Mouse (Mus musculus) CH12.LX (cell line): ENCODE results near the gene Gm5089. TPM values are rescaled to one million over a fixed set of nuclear protein-coding genes. Genes with fewer than 3 reads are reported as not detected.
"Not testable (repeated sequence)": the region's sequence is repeated elsewhere in the genome, so short reads cannot be mapped to it uniquely, and the experiment has no call there.

Experiments
- DNase-seq: peaks from one replicate; pipeline ENCODE4 v3.0.0-alpha.2; 2013; ENCODE audit errors: extremely low read depth
- H3K27ac ChIP-seq: 2 replicates; pipeline ENCODE4 v1.5.1; 2012; ENCODE audit warnings: low read depth, mild to moderate bottlenecking, control low read depth, moderate library complexity; ENCODE audit not compliant: insufficient read depth
- H3K27me3 ChIP-seq: replicated peaks from 2 replicates; pipeline ENCODE3; 2012; ENCODE audit warnings: inconsistent platforms
- H3K36me3 ChIP-seq, 2 experiments: replicated peaks in 1 of 2; 2 replicates each; pipeline versions ENCODE3 to v1.6.1; 2012; ENCODE audit warnings: inconsistent platforms in 1 of 2, low read length in 1 of 2, mild to moderate bottlenecking in 1 of 2, mixed read lengths in 1 of 2, moderate library complexity in 1 of 2; ENCODE audit not compliant: control insufficient read depth in 1 of 2, insufficient read depth in 1 of 2
- H3K4me1 ChIP-seq, 2 experiments: 2 replicates each; pipeline ENCODE4 v1.6.1; 2012; ENCODE audit warnings: inconsistent platforms in 1 of 2, moderate library complexity in 1 of 2; ENCODE audit not compliant: insufficient read depth in 2 of 2, control insufficient read depth in 1 of 2
- H3K4me2 ChIP-seq: 2 replicates; pipeline ENCODE4 v1.6.1; 2012; ENCODE audit warnings: low read depth, mild to moderate bottlenecking, control low read depth; ENCODE audit not compliant: poor library complexity, insufficient read depth, severe bottlenecking
- H3K4me3 ChIP-seq, 3 experiments: fragments of 150-350 bp in 1 of 3; sonication (generic) in 1 of 3; replicated peaks in 1 of 3; 2 replicates each; pipeline versions ENCODE3 to v1.5.1; 2011 to 2012; ENCODE audit warnings: low read depth in 2 of 3, low read length in 2 of 3, mild to moderate bottlenecking in 2 of 3, moderate library complexity in 2 of 3, control low read depth in 1 of 3, improper control_type of control experiment in 1 of 3, inconsistent platforms in 1 of 3, mixed read lengths in 1 of 3; ENCODE audit not compliant: poor library complexity in 1 of 3
- H3K79me2 ChIP-seq: replicated peaks from 2 replicates; pipeline ENCODE4 v1.6.1; 2012; ENCODE audit warnings: mild to moderate bottlenecking, moderate library complexity; ENCODE audit not compliant: control insufficient read depth, poor library complexity, insufficient read depth, severe bottlenecking; ENCODE audit errors: extremely low read depth
- H3K9ac ChIP-seq: 2 replicates; pipeline ENCODE4 v1.6.1; 2012; ENCODE audit warnings: low read depth, mild to moderate bottlenecking, control low read depth, moderate library complexity; ENCODE audit not compliant: insufficient read depth
- H3K9me3 ChIP-seq: replicated peaks from 2 replicates; pipeline ENCODE3; 2012; ENCODE audit warnings: low read length, inconsistent platforms, mixed read lengths
- CHD1 ChIP-seq: IDR thresholded peaks from 2 replicates; pipeline ENCODE4 v1.6.1; 2012; ENCODE audit warnings: low read depth, low read length, improper control_type of control experiment, inconsistent platforms
- HCFC1 ChIP-seq: IDR thresholded peaks from 2 replicates; pipeline ENCODE4 v1.6.1; 2012; ENCODE audit warnings: low read depth, mild to moderate bottlenecking, inconsistent platforms, low read length, improper control_type of control experiment
- JUN ChIP-seq: IDR thresholded peaks from 2 replicates; pipeline ENCODE4 v1.6.1; 2011; ENCODE audit warnings: low read depth, mild to moderate bottlenecking, low read length, improper control_type of control experiment, moderate library complexity; ENCODE audit not compliant: insufficient read depth
- MAX ChIP-seq: IDR thresholded peaks from 2 replicates; pipeline ENCODE4 v1.6.1; 2011; ENCODE audit warnings: low read length, improper control_type of control experiment
- MEF2A ChIP-seq: IDR thresholded peaks from 2 replicates; pipeline ENCODE4 v1.6.1; 2014; ENCODE audit warnings: low read depth, mild to moderate bottlenecking, inconsistent platforms, low read length, improper control_type of control experiment, borderline replicate concordance
- MXI1 ChIP-seq: IDR thresholded peaks from 2 replicates; pipeline ENCODE4 v1.6.1; 2011; ENCODE audit warnings: mild to moderate bottlenecking, low read depth, low read length, improper control_type of control experiment
- NELFE ChIP-seq: IDR thresholded peaks from 2 replicates; pipeline ENCODE4 v1.6.1; 2011; ENCODE audit warnings: low read depth, low read length, improper control_type of control experiment
- NRF1 ChIP-seq: IDR thresholded peaks from 2 replicates; pipeline ENCODE4 v1.6.1; 2014; ENCODE audit warnings: low read depth, mild to moderate bottlenecking, inconsistent platforms, low read length, improper control_type of control experiment, moderate library complexity
- PAX5 ChIP-seq: IDR thresholded peaks from 2 replicates; pipeline ENCODE4 v1.6.1; 2012; ENCODE audit warnings: low read length, inconsistent platforms, mixed read lengths
- POLR2A ChIP-seq: IDR thresholded peaks from 2 replicates; pipeline ENCODE4 v1.6.1; 2011; ENCODE audit warnings: low read depth, mild to moderate bottlenecking, improper control_type of control experiment, low read length
- RAD21 ChIP-seq: IDR thresholded peaks from 2 replicates; pipeline ENCODE4 v1.6.1; 2011; ENCODE audit warnings: low read depth, mild to moderate bottlenecking, low read length, improper control_type of control experiment, moderate library complexity
- SIN3A ChIP-seq: IDR thresholded peaks from 2 replicates; pipeline ENCODE4 v1.6.1; 2012; ENCODE audit warnings: low read length, improper control_type of control experiment, inconsistent platforms
- SMC3 ChIP-seq: IDR thresholded peaks from 2 replicates; pipeline ENCODE4 v1.6.1; 2011; ENCODE audit warnings: low read depth, low read length, improper control_type of control experiment
- TCF12 ChIP-seq: IDR thresholded peaks from 2 replicates; pipeline ENCODE4 v1.6.1; 2014; ENCODE audit warnings: low read depth, mild to moderate bottlenecking, inconsistent platforms, low read length, improper control_type of control experiment
- USF2 ChIP-seq: conservative IDR thresholded peaks from 2 replicates; pipeline ENCODE4 v1.6.1; 2011; ENCODE audit warnings: low read depth, low read length, improper control_type of control experiment
- ZC3H11A ChIP-seq: IDR thresholded peaks from 2 replicates; pipeline ENCODE4 v1.6.1; 2012; ENCODE audit warnings: low read depth, mild to moderate bottlenecking, inconsistent platforms, low read length, improper control_type of control experiment
- ZKSCAN1 ChIP-seq: IDR thresholded peaks from 2 replicates; pipeline ENCODE4 v1.6.1; 2012; ENCODE audit warnings: low read depth, inconsistent platforms, low read length, improper control_type of control experiment, borderline replicate concordance
- dilution Hi-C: fragments of 300-500 bp; cut with MboI; formaldehyde crosslinking; loops from 2 replicates; pipeline ENCODE4 v1.14.3; 2020; ENCODE audit warnings: low sequenced_read_pairs; ENCODE audit not compliant: extremely low pct_unique_long_range_greater_than_20kb, extremely low pct_ligation_motif_present
- in situ Hi-C: fragments of 300-500 bp; cut with MboI; formaldehyde crosslinking; loops from 3 replicates; pipeline ENCODE4 v1.14.3; 2019; ENCODE audit warnings: low sequenced_read_pairs, low pct_ligation_motif_present, low pct_unique_long_range_greater_than_20kb, mixed read lengths
- polyA plus RNA-seq: library from polyadenylated mRNA; unstranded; fragments of >175 nt; gene quantifications from 2 replicates; pipeline ENCODE4 v1.2.1, GENCODE M21; 2012; ENCODE audit warnings: low read depth; ENCODE audit not compliant: insufficient read length
- total RNA-seq, 2 experiments: library from RNA; depleted of rRNA; stranded (reverse); fragments of 300-350 nt in 1 of 2; fragments of >200 nt in 1 of 2; gene quantifications; 2 replicates each; pipeline ENCODE4 v1.2.3; 2012 to 2014

The Gm5089 gene
- total and polyA plus RNA-seq, 3 experiments = not detected

- no peak overlapping the region for H3K9ac ChIP-seq
- H3K27me3 ChIP-seq = no peaks in the 10 kb centered on the region
- no peak for DNase-seq
- dilution Hi-C loops = no loop called here
- H3K4me3 ChIP-seq = no peak overlapping the region
- H3K27ac ChIP-seq = no peak overlapping the region
- peaks cover 5% of the 10 kb centered on the region for H3K9me3 ChIP-seq
- in situ Hi-C loops = no loop called here
- peaks cover 0 to 14% of the 10 kb centered on the region in 2 experiments; a peak in 1 of 4 replicates for H3K4me1 ChIP-seq
- TF ChIP-seq POLR2A (no peak), NELFE (no peak), TCF12 (no peak), ZC3H11A (no peak), ZKSCAN1 (no peak), JUN (no peak), HCFC1 (no peak), MEF2A (no peak), SMC3 (no peak), CHD1 (no peak), MAX (no peak), SIN3A (no peak), RAD21 (no peak), NRF1 (no peak), USF2 (no peak), PAX5 (no peak), MXI1 (no peak)
- H3K36me3 ChIP-seq = peaks cover 0 to 5% of the 10 kb centered on the region in 2 experiments
- no peak overlapping the region for H3K4me2 ChIP-seq
- no peaks in the 10 kb centered on the region; the same call in 1 of the 2 replicates for H3K79me2 ChIP-seq
Observed at GRCm38 (mm10) chr14:122459776-122460175, 8.9 kb upstream of the Gm5089 start.

GRCm38 (mm10) chr14:122459332-122459731, 8.4 kb upstream of the Gm5089 start:
- H3K9ac ChIP-seq, H3K79me2 ChIP-seq, H3K27me3 ChIP-seq, dilution Hi-C loops, H3K9me3 ChIP-seq, H3K4me3 ChIP-seq, in situ Hi-C loops, H3K27ac ChIP-seq, H3K4me2 ChIP-seq, DNase-seq, H3K36me3 ChIP-seq: not testable (repeated sequence)
- H3K4me1 ChIP-seq = peaks cover 0 to 14% of the 10 kb centered on the region in 2 experiments; a peak in 1 of 4 replicates
